Mouse (Mus musculus) lung, postnatal 0 days (tissue): ENCODE results near the gene Ttc16. TPM values are rescaled to one million over a fixed set of nuclear protein-coding genes. Genes with fewer than 3 reads are reported as not detected.

Experiments used
- ATAC-seq: fragments of 200-750 bp; cut with Nextera tagmentation; 2 replicates; pipeline ENCODE4 v1.8.0; 2017; ENCODE audit warnings: moderate library complexity
- DNase-seq: peaks from one replicate; pipeline ENCODE4 v3.0.0-alpha.2; 2016; ENCODE audit warnings: low spot score
- H3K27ac ChIP-seq: fragments of 300-500 bp; sonication (generic); 2 replicates; pipeline ENCODE4 v1.5.1; 2014; ENCODE audit warnings: antibody characterized with exemption, mild to moderate bottlenecking, low read length, mixed read lengths
- H3K27me3 ChIP-seq: fragments of 300-500 bp; sonication (generic); replicated peaks from 2 replicates; pipeline ENCODE4 v1.6.1; 2014; ENCODE audit warnings: low read length, mixed read lengths; ENCODE audit not compliant: insufficient read depth
- H3K36me3 ChIP-seq: fragments of 300-500 bp; sonication (generic); 2 replicates; pipeline ENCODE4 v1.6.1; 2014; ENCODE audit warnings: low read length, mixed read lengths; ENCODE audit not compliant: insufficient read depth
- H3K4me1 ChIP-seq: fragments of 300-500 bp; sonication (generic); 2 replicates; pipeline ENCODE4 v1.6.1; 2014; ENCODE audit warnings: antibody characterized with exemption, low read depth, low read length, mixed read lengths; ENCODE audit not compliant: insufficient read depth
- H3K4me2 ChIP-seq: fragments of 300-500 bp; sonication (generic); replicated peaks from 2 replicates; pipeline ENCODE4 v1.6.1; 2014; ENCODE audit warnings: low read depth, mild to moderate bottlenecking, low read length, moderate library complexity, mixed read lengths
- H3K4me3 ChIP-seq: fragments of 300-500 bp; sonication (generic); 2 replicates; pipeline ENCODE4 v1.5.1; 2014; ENCODE audit warnings: low read depth, low read length
- H3K9ac ChIP-seq: fragments of 300-500 bp; sonication (generic); replicated peaks from 2 replicates; pipeline ENCODE4 v1.6.1; 2014; ENCODE audit warnings: low read depth, mild to moderate bottlenecking
- H3K9me3 ChIP-seq: fragments of 300-500 bp; sonication (generic); 2 replicates; pipeline ENCODE4 v1.6.1; 2016; ENCODE audit warnings: low read length, mixed read lengths
- CTCF ChIP-seq: IDR thresholded peaks from 2 replicates; pipeline ENCODE4 v1.5.1; 2016; ENCODE audit warnings: antibody characterized with exemption, mild to moderate bottlenecking
- EP300 ChIP-seq: IDR thresholded peaks from 2 replicates; pipeline ENCODE4 v1.6.1; 2016; ENCODE audit warnings: antibody characterized with exemption, mild to moderate bottlenecking, control low read depth
- WGBS: fragments of 180-500 bp; shearing (Covaris S2); extraction: QIAGEN DNeasy Blood & Tissue Kit; methylation state at CpG from one replicate; pipeline ENCODE4 v1.1.7; 2014; 5-methylcytosine and 5-hydroxymethylcytosine counted together
- polyA plus RNA-seq: library from polyadenylated mRNA; unstranded; fragments of >200 nt; fragmentation: Nextera tagmentation; extraction: Ambion mirVana; gene quantifications from 2 replicates; pipeline ENCODE4 v1.2.1, GENCODE M21; 2015

Gene Ttc16
- polyA plus RNA-seq, 1 experiment from 2014 or later, result 1.8 TPM

DNA sequence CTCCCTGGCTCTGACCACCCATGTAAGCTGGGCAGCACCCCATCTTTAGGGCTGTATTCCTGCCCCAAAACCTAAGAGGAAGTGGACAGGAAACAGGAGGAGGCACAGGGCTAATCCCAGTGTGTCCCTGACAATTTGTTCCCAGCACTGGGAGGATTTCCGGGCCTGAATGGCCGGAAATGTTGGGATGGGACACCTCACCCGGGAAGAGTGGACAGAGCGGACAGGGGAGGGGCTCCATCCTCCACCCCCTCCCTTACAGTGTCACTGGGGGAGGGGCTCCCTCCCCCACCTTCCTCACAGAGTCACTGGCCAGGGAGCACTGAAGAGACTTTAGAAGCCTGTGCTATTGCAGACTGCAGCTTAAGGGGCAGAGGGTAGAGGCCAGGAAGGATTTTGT lies 40.5 kb downstream of the Ttc16 start:
- Histone ChIP-seq H3K4me3 (no peak overlapping the region), H3K4me1 (peaks cover 4% of the 10 kb centered on the region; the same call in 1 of the 2 replicates), H3K27me3 (no peaks in the 10 kb centered on the region), H3K9me3 (no peaks in the 10 kb centered on the region), H3K27ac (peak overlapping the region; percentile 85), H3K9ac (no peak overlapping the region), H3K4me2 (peak overlapping the region; percentile 11; the same call in 1 of the 2 replicates), H3K36me3 (no peaks in the 10 kb centered on the region)
- peak; percentile 81 for ATAC-seq
- peak; percentile 75 for DNase-seq
- 35% methylated on average over 4 of the region's 4 CpGs for WGBS
- TF ChIP-seq CTCF, result no peak
- TF ChIP-seq EP300, result peak; percentile 98

GRCm38 (mm10) chr2:32734480-32734879 lies 41.0 kb downstream of the Ttc16 start:
- H3K4me2 ChIP-seq, result no peak overlapping the region; the same call in 1 of the 2 replicates
- no peak for TF ChIP-seq EP300
- no peak for TF ChIP-seq CTCF

GRCm38 (mm10) chr2:32732695-32733094 lies 42.7 kb downstream of the Ttc16 start:
- H3K27me3 ChIP-seq, result no peaks in the 10 kb centered on the region
- TF ChIP-seq EP300 (no peak), CTCF (no peak)
- H3K36me3 ChIP-seq, result no peaks in the 10 kb centered on the region
- H3K27ac ChIP-seq, result peak overlapping the region; percentile 85; the same call in 1 of the 2 replicates
- H3K9ac ChIP-seq, result no peak overlapping the region
- H3K4me2 ChIP-seq, result 0 out of 2 replicates have a peak overlapping the region, but pooled peaks have one; percentile 1
- 56% methylated on average over 6 of the region's 6 CpGs for WGBS
- H3K4me1 ChIP-seq, result peaks cover 4% of the 10 kb centered on the region; the same call in 1 of the 2 replicates
- no peaks in the 10 kb centered on the region for H3K9me3 ChIP-seq
- H3K4me3 ChIP-seq, result no peak overlapping the region
- DNase-seq, result no peak
- no peak for ATAC-seq

More at GRCm38 (mm10) chr2:32734480-32734879, 41.0 kb downstream of the Ttc16 start:
- no peak overlapping the region for H3K4me3 ChIP-seq
- peak overlapping the region; percentile 85 for H3K27ac ChIP-seq
- 25% methylated on average over 4 of the region's 4 CpGs for WGBS
- H3K27me3 ChIP-seq, result no peaks in the 10 kb centered on the region
- ATAC-seq (peak; percentile 63), DNase-seq (peak; percentile 26)
- no peak overlapping the region for H3K9ac ChIP-seq
- no peaks in the 10 kb centered on the region for H3K9me3 ChIP-seq
- H3K4me1 ChIP-seq, result peaks cover 4% of the 10 kb centered on the region; the same call in 1 of the 2 replicates
- H3K36me3 ChIP-seq, result no peaks in the 10 kb centered on the region

GRCm38 (mm10) chr2:32731911-32732310 lies 43.5 kb downstream of the Ttc16 start:
- peak overlapping the region; percentile 83 for H3K27ac ChIP-seq
- DNase-seq (no peak), ATAC-seq (no peak)
- WGBS, result 47% methylated on average over 4 of the region's 4 CpGs
- no peak overlapping the region for H3K4me2 ChIP-seq
- H3K27me3 ChIP-seq, result no peaks in the 10 kb centered on the region
- no peak overlapping the region for H3K4me3 ChIP-seq
- H3K4me1 ChIP-seq, result peaks cover 7% of the 10 kb centered on the region; the same call in 1 of the 2 replicates
- no peak overlapping the region for H3K9ac ChIP-seq
- no peaks in the 10 kb centered on the region for H3K9me3 ChIP-seq
- no peaks in the 10 kb centered on the region for H3K36me3 ChIP-seq
- TF ChIP-seq CTCF, result no peak
- no peak for TF ChIP-seq EP300

- Histone ChIP-seq H3K4me2 (peak overlapping the region; percentile 54), H3K9ac (no peak overlapping the region), H3K4me3 (0 out of 2 replicates have a peak overlapping the region, but pooled peaks have one; percentile 0), H3K27me3 (no peaks in the 10 kb centered on the region), H3K27ac (peak overlapping the region; percentile 83), H3K4me1 (peaks cover 8% of the 10 kb centered on the region; the same call in 1 of the 2 replicates), H3K36me3 (no peaks in the 10 kb centered on the region), H3K9me3 (no peaks in the 10 kb centered on the region)
- 17% methylated on average over 11 of the region's 11 CpGs for WGBS
- peak; percentile 58 for DNase-seq
- TF ChIP-seq CTCF (no peak), EP300 (no peak)
- ATAC-seq, result no peak
These were observed 44.6 kb downstream of the Ttc16 start for GRCm38 (mm10) chr2:32730854-32731253.

- Histone ChIP-seq H3K27me3 (no peaks in the 10 kb centered on the region), H3K27ac (peak overlapping the region; percentile 83), H3K4me3 (peak overlapping the region; percentile 48; the same call in 1 of the 2 replicates), H3K9me3 (no peaks in the 10 kb centered on the region), H3K4me1 (peaks cover 8% of the 10 kb centered on the region; the same call in 1 of the 2 replicates), H3K36me3 (no peaks in the 10 kb centered on the region), H3K4me2 (peak overlapping the region; percentile 54), H3K9ac (peak overlapping the region; percentile 19; the same call in 1 of the 2 replicates)
- no peak for TF ChIP-seq CTCF
- TF ChIP-seq EP300, result no peak
- DNase-seq (no peak), ATAC-seq (no peak)
- 47% methylated on average over 4 of the region's 4 CpGs for WGBS
These were observed 45.9 kb downstream of the Ttc16 start for GRCm38 (mm10) chr2:32729547-32729946.
